Mouse (Mus musculus): ENCODE data around the gene Gm29427. TPM values are rescaled to one million over a fixed set of nuclear protein-coding genes. Genes with fewer than 3 reads are reported as not detected.
A peak's percentile ranks its signal among the peaks of the same experiment; 100 is the strongest.

Gene Gm29427
- polyA plus RNA-seq, 1 experiment from 2014 or later, result not detected

DNA sequence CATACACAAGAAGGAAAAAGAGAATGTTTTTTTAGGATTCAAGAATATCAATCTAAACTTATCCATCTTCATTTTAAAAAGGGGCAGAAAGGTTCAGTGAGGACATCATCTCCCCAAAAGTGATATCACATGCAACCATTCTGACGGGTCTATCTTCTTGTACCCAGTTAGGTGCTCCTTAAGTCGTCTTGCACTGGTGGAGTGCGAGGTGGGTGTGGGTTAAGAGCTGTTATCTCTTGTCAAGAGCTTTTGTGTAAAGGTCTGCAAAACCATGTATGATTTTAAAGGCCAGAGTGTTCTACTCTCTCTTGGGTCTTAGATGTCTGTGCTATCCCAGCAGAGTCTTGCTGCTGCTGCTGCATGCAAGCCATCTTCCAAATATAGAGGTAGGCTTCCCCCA is 31.2 kb upstream of the Gm29427 start:
- ATAC-seq (ENCODE audit: low FRiP score, low TSS enrichment), result no peak
- H3K9me3 ChIP-seq (ENCODE audit: control insufficient read depth, low read length), result no peaks in the 10 kb centered on the region
- DNase-seq (ENCODE audit: low spot score), result no peak
- 0 out of 2 replicates have a peak, but pooled peaks cover 4% of the 10 kb centered on the region for H3K36me3 ChIP-seq (ENCODE audit: control insufficient read depth, insufficient read depth, low read length)
- 71% methylated on average over 3 of the region's 3 CpGs for WGBS
- no peak overlapping the region for H3K4me2 ChIP-seq (replicated peaks; ENCODE audit: low read depth)
- H3K9ac ChIP-seq (ENCODE audit: low read length), result no peak overlapping the region
- TF ChIP-seq EP300 (optimal IDR thresholded peaks at IDR 0.05) (no peak), CTCF (IDR thresholded peaks at IDR 0.05; ENCODE audit: low read depth) (no peak)
- H3K27me3 ChIP-seq (ENCODE audit: control insufficient read depth, insufficient read depth, low read length), result no peaks in the 10 kb centered on the region
- H3K4me1 ChIP-seq (replicated peaks; ENCODE audit: control insufficient read depth, insufficient read depth), result no peaks in the 10 kb centered on the region
- H3K4me3 ChIP-seq (ENCODE audit: low read depth, low read length), result no peak overlapping the region
- no peak overlapping the region for H3K27ac ChIP-seq (replicated peaks)

DNA sequence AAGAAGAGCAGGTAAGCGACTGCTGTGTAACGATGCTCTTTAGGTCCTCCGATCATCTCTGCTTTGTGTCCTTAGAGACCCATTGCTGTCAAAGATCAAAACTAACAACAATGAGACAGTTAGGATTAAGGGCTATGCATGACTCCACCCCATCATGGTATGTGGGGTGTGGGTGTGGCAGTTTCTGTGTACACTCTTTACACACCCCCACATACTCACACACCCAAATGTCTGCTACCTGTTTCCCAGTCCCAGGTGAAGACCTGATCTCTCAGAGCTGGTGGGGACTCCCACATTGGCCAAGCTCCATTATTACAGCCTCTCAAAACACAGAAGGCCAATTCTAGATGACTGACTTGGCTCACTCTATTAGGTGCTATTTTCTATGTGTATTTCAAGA is 30.0 kb upstream of the Gm29427 start:
- 0 out of 2 replicates have a peak overlapping the region, but pooled peaks have one; percentile 35 for H3K27ac ChIP-seq (replicated peaks)
- ATAC-seq (ENCODE audit: low FRiP score, low TSS enrichment) (0 out of 2 replicates have a peak, but pooled peaks have one; percentile 33), DNase-seq (ENCODE audit: low spot score) (peak; percentile 46)
- no peak overlapping the region for H3K4me2 ChIP-seq (replicated peaks; ENCODE audit: low read depth)
- TF ChIP-seq EP300 (optimal IDR thresholded peaks at IDR 0.05) (no peak), CTCF (IDR thresholded peaks at IDR 0.05; ENCODE audit: low read depth) (no peak)
- no peaks in the 10 kb centered on the region for H3K9me3 ChIP-seq (ENCODE audit: control insufficient read depth, low read length)
- H3K36me3 ChIP-seq (ENCODE audit: control insufficient read depth, insufficient read depth, low read length), result 0 out of 2 replicates have a peak, but pooled peaks cover 4% of the 10 kb centered on the region
- peaks cover 4% of the 10 kb centered on the region for H3K4me1 ChIP-seq (replicated peaks; ENCODE audit: control insufficient read depth, insufficient read depth)
- WGBS, result 78% methylated on average over 3 of the region's 3 CpGs
- no peak overlapping the region for H3K4me3 ChIP-seq (ENCODE audit: low read depth, low read length)
- no peak overlapping the region for H3K9ac ChIP-seq (ENCODE audit: low read length)
- H3K27me3 ChIP-seq (ENCODE audit: control insufficient read depth, insufficient read depth, low read length), result no peaks in the 10 kb centered on the region

DNA sequence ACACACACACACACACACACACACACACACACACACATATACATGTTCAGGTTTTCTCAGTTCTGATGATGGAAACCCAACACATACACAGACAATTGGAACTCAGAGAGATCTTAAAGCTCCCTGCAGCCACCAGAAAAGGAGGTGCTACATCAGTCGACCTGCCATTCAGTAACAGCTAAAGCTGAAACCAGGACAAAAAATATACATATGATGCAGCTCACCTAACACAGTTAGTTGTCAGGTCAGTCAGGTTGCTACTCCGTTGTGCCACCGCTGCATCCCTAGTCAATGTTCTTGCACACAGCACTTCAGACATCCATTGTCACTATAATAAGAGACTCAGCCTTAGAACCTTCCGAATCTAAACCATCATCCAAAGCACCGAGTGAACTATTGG is 29.4 kb upstream of the Gm29427 start:
- no peak for DNase-seq (ENCODE audit: low spot score)
- Histone ChIP-seq H3K27ac (replicated peaks) (no peak overlapping the region), H3K4me3 (ENCODE audit: low read depth, low read length) (no peak overlapping the region), H3K4me2 (replicated peaks; ENCODE audit: low read depth) (no peak overlapping the region), H3K9ac (ENCODE audit: low read length) (no peak overlapping the region), H3K36me3 (ENCODE audit: control insufficient read depth, insufficient read depth, low read length) (0 out of 2 replicates have a peak, but pooled peaks cover 4% of the 10 kb centered on the region), H3K9me3 (ENCODE audit: control insufficient read depth, low read length) (no peaks in the 10 kb centered on the region), H3K27me3 (ENCODE audit: control insufficient read depth, insufficient read depth, low read length) (no peaks in the 10 kb centered on the region), H3K4me1 (replicated peaks; ENCODE audit: control insufficient read depth, insufficient read depth) (peaks cover 4% of the 10 kb centered on the region)
- 84% methylated on average over 5 of the region's 5 CpGs for WGBS
- TF ChIP-seq EP300 (optimal IDR thresholded peaks at IDR 0.05) (no peak), CTCF (IDR thresholded peaks at IDR 0.05; ENCODE audit: low read depth) (no peak)
- ATAC-seq (ENCODE audit: low FRiP score, low TSS enrichment), result no peak

DNA sequence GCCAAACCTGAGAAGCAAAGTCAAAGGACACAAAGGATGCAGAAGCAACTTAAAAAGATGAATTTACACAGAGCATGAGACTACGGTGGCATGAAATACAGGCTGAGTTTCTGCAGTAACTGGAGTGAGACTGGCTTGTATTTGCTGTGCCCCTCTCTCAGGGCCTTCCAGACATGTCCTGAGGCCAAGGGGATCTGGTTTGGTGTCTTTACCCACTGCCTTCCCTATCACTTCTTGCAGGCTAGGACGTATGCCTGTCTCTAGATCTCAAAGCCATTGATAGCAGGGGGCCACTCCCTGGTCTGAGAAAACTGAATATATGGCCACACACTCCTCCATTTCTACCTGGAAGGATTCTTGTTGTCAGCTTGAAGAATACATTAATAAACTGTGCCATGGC is 28.6 kb upstream of the Gm29427 start:
- Histone ChIP-seq H3K27ac (replicated peaks) (peak overlapping the region; percentile 45; the same call in 1 of the 2 replicates), H3K9ac (ENCODE audit: low read length) (no peak overlapping the region), H3K4me1 (replicated peaks; ENCODE audit: control insufficient read depth, insufficient read depth) (peaks cover 4% of the 10 kb centered on the region), H3K36me3 (ENCODE audit: control insufficient read depth, insufficient read depth, low read length) (0 out of 2 replicates have a peak, but pooled peaks cover 4% of the 10 kb centered on the region), H3K27me3 (ENCODE audit: control insufficient read depth, insufficient read depth, low read length) (no peaks in the 10 kb centered on the region), H3K9me3 (ENCODE audit: control insufficient read depth, low read length) (no peaks in the 10 kb centered on the region), H3K4me3 (ENCODE audit: low read depth, low read length) (no peak overlapping the region), H3K4me2 (replicated peaks; ENCODE audit: low read depth) (no peak overlapping the region)
- 57% methylated on average over 2 of the region's 2 CpGs for WGBS
- TF ChIP-seq CTCF (IDR thresholded peaks at IDR 0.05; ENCODE audit: low read depth), result no peak
- no peak for TF ChIP-seq EP300 (optimal IDR thresholded peaks at IDR 0.05)
- no peak for ATAC-seq (ENCODE audit: low FRiP score, low TSS enrichment)
- DNase-seq (ENCODE audit: low spot score), result no peak

DNA sequence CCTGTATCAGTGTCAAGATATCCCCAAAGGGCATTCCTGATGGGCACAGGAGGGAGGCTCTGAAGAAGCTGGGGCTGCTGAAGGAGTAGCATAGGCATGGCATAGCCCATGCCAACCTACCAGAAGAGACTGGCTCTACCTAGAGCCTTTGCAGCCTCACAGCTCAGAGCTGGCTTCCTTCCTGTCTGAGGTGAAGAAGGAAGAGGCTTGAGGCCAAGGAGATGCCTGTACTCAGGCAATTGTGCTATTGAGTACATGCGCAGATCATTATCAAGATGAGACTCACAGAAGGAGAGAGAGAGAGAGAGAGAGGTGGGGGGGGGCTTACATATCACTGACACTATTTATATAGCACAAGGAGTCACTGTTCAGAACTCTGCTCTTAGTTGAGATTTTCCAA is 28.2 kb upstream of the Gm29427 start:
- WGBS, result 85% methylated on average over 1 of the region's 1 CpGs
- TF ChIP-seq EP300 (optimal IDR thresholded peaks at IDR 0.05) (no peak), CTCF (IDR thresholded peaks at IDR 0.05; ENCODE audit: low read depth) (no peak)
- H3K9ac ChIP-seq (ENCODE audit: low read length), result no peak overlapping the region
- no peak overlapping the region for H3K4me3 ChIP-seq (ENCODE audit: low read depth, low read length)
- H3K27me3 ChIP-seq (ENCODE audit: control insufficient read depth, insufficient read depth, low read length), result no peaks in the 10 kb centered on the region
- peak overlapping the region; percentile 45; the same call in 1 of the 2 replicates for H3K27ac ChIP-seq (replicated peaks)
- DNase-seq (ENCODE audit: low spot score) (no peak), ATAC-seq (ENCODE audit: low FRiP score, low TSS enrichment) (peak; percentile 6; the same call in 1 of the 2 replicates)
- H3K36me3 ChIP-seq (ENCODE audit: control insufficient read depth, insufficient read depth, low read length), result 0 out of 2 replicates have a peak, but pooled peaks cover 4% of the 10 kb centered on the region
- H3K9me3 ChIP-seq (ENCODE audit: control insufficient read depth, low read length), result no peaks in the 10 kb centered on the region
- H3K4me1 ChIP-seq (replicated peaks; ENCODE audit: control insufficient read depth, insufficient read depth), result peaks cover 4% of the 10 kb centered on the region
- no peak overlapping the region for H3K4me2 ChIP-seq (replicated peaks; ENCODE audit: low read depth)

DNA sequence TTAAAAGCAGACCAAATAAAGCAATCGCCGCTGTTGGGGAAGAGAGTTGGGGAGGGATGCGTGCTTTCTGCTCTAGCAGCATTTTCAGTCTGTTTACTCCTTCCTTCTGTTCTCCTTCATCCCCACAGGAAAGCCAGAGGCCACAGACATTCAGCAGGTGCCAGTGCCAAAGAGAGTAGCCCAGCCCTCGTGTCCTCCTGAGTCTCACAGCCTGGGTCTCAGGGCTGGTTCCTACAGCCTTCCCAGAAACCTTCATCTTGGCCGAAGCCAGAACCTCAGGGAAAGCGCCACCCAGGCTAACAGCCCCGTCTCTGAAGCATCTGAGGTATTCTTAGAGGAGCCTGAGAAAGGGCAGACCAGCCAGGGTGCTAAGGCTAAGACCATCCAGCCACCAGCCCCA is 26.6 kb upstream of the Gm29427 start:
- Histone ChIP-seq H3K9me3 (ENCODE audit: control insufficient read depth, low read length) (no peaks in the 10 kb centered on the region), H3K36me3 (ENCODE audit: control insufficient read depth, insufficient read depth, low read length) (0 out of 2 replicates have a peak, but pooled peaks cover 4% of the 10 kb centered on the region), H3K4me3 (ENCODE audit: low read depth, low read length) (no peak overlapping the region), H3K9ac (ENCODE audit: low read length) (no peak overlapping the region), H3K4me2 (replicated peaks; ENCODE audit: low read depth) (no peak overlapping the region), H3K27ac (replicated peaks) (no peak overlapping the region), H3K4me1 (replicated peaks; ENCODE audit: control insufficient read depth, insufficient read depth) (peaks cover 4% of the 10 kb centered on the region), H3K27me3 (ENCODE audit: control insufficient read depth, insufficient read depth, low read length) (no peaks in the 10 kb centered on the region)
- no peak for ATAC-seq (ENCODE audit: low FRiP score, low TSS enrichment)
- no peak for TF ChIP-seq EP300 (optimal IDR thresholded peaks at IDR 0.05)
- TF ChIP-seq CTCF (IDR thresholded peaks at IDR 0.05; ENCODE audit: low read depth), result no peak
- WGBS, result 83% methylated on average over 7 of the region's 7 CpGs
- DNase-seq (ENCODE audit: low spot score), result no peak

Data from stomach, postnatal 0 days (tissue).